Mouse (Mus musculus): Measurements from ENCODE around the gene Gm44511. TPM values are rescaled to one million over a fixed set of nuclear protein-coding genes. Genes with fewer than 3 reads are reported as not detected.
A peak's percentile ranks its signal among the peaks of the same experiment; 100 is the strongest.

Gene Gm44511
- not detected in 2 replicates for polyA plus RNA-seq (2016; fragmentation: Nextera tagmentation; extraction: Ambion mirVana)

DNA sequence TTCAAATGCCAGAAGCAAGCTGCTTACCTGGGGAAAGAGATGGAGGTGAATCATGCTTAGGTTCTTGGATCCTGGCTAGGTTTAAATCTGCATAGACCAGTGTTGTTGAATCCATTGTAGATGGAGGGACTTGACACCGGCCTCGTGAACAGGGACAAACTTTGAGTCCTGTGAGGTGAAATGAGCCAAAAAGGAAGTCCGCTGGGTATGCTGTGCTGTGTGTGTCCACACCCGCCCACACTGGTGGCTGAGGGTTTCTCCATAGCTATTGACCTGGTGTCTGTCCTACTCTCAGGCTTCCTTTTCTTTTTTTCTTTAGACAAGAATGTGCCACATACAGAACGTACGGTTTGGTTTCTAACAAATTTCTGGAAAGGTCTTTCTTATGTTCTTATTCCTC lies at the start of gene Gm44511, which contains the start of gene Klrb1b:
TSS of gene Gm44511 (minus strand) at position 184 of the 400 bp plus-strand sequence.
TSS of gene Klrb1b (minus strand) at position 200 of the 400 bp plus-strand sequence.
- no peak within 1 kb of the TSS for H3K27ac ChIP-seq
- DNase-seq (ENCODE audit: low spot score): no peak
- H3K36me3 ChIP-seq: no peaks in the 10 kb centered on the region
- no peak within 1 kb of the TSS for H3K4me3 ChIP-seq
- 81% methylated on average over 6 of the region's 6 CpGs for WGBS
- H3K4me1 ChIP-seq: no peaks in the 10 kb centered on the region
- H3K27me3 ChIP-seq (ENCODE audit: insufficient read depth, poor library complexity, severe bottlenecking): no peaks in the 10 kb centered on the region
- no peaks in the 10 kb centered on the region for H3K9me3 ChIP-seq

DNA sequence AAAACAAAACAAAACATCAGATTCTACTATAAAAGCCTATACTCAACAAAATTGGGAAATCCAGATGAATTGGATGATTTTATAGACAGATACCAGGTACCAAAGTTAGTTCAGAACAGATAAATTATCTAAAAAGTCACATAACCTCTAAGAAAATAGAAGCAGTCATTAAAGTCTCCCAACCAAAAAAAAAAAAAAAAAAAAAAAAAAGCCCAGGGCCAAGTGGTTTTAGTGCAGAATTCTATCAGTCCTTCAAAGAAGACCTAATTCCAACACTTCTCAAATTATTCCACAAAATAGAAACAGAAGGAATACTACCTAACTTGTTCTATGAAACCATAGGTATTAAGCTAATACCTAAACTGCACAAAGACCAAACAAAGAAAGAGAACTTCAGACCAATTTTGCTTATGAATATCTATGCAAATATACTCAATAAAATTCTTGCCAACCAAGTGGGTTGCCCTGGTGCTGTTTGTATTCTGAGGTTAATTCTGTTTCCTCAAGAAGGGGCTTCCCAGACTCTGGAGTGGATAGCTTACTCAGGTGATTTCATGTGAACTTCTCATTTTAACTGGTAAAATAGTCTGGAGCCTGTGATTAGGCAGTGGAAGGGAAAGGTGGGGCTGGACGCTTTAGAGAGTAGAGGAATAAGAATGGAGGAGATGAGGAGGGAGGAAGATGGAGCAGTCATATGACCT lies 45.9 kb upstream of the Gm44511 start:
- DNase-seq (ENCODE audit: low spot score): no peak
- no peaks in the 10 kb centered on the region for H3K36me3 ChIP-seq
- no peak overlapping the region for H3K27ac ChIP-seq
- H3K4me1 ChIP-seq: peaks cover 7% of the 10 kb centered on the region; the same call in 1 of the 2 replicates
- no peak overlapping the region for H3K4me3 ChIP-seq
- 85% methylated on average over 1 of the region's 1 CpGs for WGBS
- no peaks in the 10 kb centered on the region for H3K27me3 ChIP-seq (ENCODE audit: insufficient read depth, poor library complexity, severe bottlenecking)
- H3K9me3 ChIP-seq: no peaks in the 10 kb centered on the region

DNA sequence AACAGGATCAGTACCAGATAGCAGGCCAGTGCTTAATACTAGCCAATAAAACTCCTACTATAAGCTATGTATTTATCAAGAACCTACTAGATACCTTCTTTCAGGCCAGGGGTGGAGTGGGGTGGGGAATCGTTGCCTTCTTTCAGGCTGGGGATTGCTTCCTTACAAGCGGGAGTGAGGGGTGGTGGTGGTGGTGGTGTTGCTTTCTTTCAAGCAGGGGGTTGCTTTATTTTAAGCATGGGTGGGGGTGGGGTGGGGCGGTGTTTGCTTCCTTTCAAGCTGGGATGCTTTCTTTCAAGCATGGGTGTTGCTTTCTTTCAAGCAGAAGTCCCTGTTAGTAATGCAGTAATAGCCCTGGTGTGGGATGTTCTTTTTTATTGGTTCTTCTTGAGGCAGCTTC lies 42.7 kb upstream of the Gm44511 start:
- 14% methylated on average over 3 of the region's 3 CpGs for WGBS
- Histone ChIP-seq H3K27me3 (ENCODE audit: insufficient read depth, poor library complexity, severe bottlenecking) (no peaks in the 10 kb centered on the region), H3K9me3 (no peaks in the 10 kb centered on the region), H3K4me3 (no peak overlapping the region), H3K27ac (no peak overlapping the region), H3K36me3 (no peaks in the 10 kb centered on the region), H3K4me1 (peaks cover 7% of the 10 kb centered on the region; the same call in 1 of the 2 replicates)
- DNase-seq (ENCODE audit: low spot score): no peak

DNA sequence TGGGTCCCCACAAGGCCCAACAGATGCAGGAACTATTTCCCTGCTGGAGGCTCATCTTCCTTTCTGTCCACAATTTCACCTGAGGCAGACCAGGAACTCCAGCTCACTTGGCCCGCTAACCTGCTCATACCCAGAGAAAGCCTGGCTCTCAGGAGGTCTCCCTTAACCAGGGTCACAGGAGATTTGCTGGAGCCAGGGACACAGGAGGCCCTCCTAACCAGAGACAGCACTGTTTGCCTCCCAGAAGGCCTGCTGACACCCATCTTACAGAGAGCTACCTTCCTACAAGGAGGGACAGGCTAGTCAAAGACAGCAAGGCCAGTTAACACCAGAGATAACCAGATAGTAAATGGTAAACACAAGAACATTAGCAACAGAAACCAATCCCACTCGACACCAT lies 31.9 kb upstream of the Gm44511 start:
- no peak for DNase-seq (ENCODE audit: low spot score)
- no peaks in the 10 kb centered on the region for H3K27me3 ChIP-seq (ENCODE audit: insufficient read depth, poor library complexity, severe bottlenecking)
- 84% methylated on average over 2 of the region's 2 CpGs for WGBS

DNA sequence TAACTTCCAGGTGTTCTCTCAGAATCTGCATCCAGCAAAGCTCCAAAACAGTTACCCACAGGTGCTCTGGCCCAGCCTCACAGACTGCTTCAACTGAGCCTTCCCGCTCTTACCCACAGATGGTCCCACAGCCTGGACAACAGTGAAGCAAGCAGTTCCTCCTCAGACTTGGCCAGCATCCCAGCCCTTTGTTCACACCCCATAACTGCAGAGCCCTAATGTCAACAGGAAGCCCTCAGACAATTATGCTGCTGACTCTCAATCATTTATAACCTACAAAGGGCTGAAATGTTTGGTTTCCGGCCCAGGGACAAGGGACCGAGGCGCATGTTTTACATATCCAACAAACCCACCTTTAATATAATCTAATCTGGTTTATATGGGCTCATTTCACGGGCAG lies 30.1 kb upstream of the Gm44511 start:
- H3K27ac ChIP-seq: no peak overlapping the region
- no peaks in the 10 kb centered on the region for H3K27me3 ChIP-seq (ENCODE audit: insufficient read depth, poor library complexity, severe bottlenecking)
- 80% methylated on average over 5 of the region's 5 CpGs for WGBS
- H3K36me3 ChIP-seq: no peaks in the 10 kb centered on the region
- H3K4me3 ChIP-seq: no peak overlapping the region
- H3K4me1 ChIP-seq: peaks cover 3% of the 10 kb centered on the region; the same call in 1 of the 2 replicates
- DNase-seq (ENCODE audit: low spot score): no peak
- no peaks in the 10 kb centered on the region for H3K9me3 ChIP-seq

More for the DNA sequence above, 31.9 kb upstream of the Gm44511 start:
- Histone ChIP-seq H3K27ac (no peak overlapping the region), H3K9me3 (no peaks in the 10 kb centered on the region), H3K4me1 (peaks cover 3% of the 10 kb centered on the region; the same call in 1 of the 2 replicates), H3K36me3 (no peaks in the 10 kb centered on the region), H3K4me3 (no peak overlapping the region)

DNA sequence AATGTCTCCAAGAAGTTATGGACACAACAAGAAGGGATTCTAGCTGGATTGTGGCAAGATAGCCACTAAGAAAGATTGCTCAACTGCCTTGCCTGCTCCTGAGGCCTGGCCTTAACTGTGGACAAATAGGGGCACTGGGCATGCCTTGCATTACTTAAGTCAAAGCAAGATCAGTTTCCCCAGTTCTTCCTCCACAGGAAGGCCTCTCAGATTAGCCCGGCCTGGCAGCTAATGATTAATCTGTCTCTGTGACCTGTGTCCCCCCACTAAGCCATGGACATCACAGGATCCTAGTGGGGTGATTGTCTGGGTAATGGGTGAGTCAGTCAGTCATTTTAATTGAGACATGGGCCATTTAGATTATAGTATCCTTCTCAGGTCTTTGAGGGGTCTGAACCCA lies 29.4 kb upstream of the Gm44511 start:
- WGBS: 69% methylated on average over 1 of the region's 1 CpGs
- Histone ChIP-seq H3K36me3 (no peaks in the 10 kb centered on the region), H3K4me1 (peaks cover 3% of the 10 kb centered on the region; the same call in 1 of the 2 replicates), H3K9me3 (no peaks in the 10 kb centered on the region), H3K27me3 (ENCODE audit: insufficient read depth, poor library complexity, severe bottlenecking) (no peaks in the 10 kb centered on the region), H3K27ac (no peak overlapping the region), H3K4me3 (no peak overlapping the region)
- DNase-seq (ENCODE audit: low spot score): no peak

DNA sequence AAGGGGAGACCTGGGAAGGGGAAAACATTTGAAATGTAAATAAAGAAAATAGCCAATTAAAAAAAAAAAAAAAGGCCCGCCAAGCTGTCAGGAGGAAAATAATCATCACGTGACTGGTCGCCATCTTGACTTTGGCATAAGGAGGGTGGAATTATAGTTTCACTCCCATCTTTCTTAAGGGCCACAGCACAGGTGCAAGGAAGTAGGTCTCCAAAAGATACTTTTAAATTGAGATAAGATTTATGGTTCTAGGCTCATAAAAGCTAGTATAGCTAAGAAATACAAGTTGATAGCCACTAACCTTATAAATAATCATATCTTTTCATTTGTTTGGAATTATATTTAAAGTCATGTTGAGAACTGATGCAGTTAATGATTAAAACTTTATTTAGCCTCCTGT lies 28.8 kb upstream of the Gm44511 start:
- Histone ChIP-seq H3K27me3 (ENCODE audit: insufficient read depth, poor library complexity, severe bottlenecking) (no peaks in the 10 kb centered on the region), H3K9me3 (no peaks in the 10 kb centered on the region), H3K4me3 (no peak overlapping the region), H3K4me1 (peaks cover 3% of the 10 kb centered on the region; the same call in 1 of the 2 replicates), H3K27ac (no peak overlapping the region), H3K36me3 (no peaks in the 10 kb centered on the region)
- DNase-seq (ENCODE audit: low spot score): no peak
- 91% methylated on average over 3 of the region's 3 CpGs for WGBS

DNA sequence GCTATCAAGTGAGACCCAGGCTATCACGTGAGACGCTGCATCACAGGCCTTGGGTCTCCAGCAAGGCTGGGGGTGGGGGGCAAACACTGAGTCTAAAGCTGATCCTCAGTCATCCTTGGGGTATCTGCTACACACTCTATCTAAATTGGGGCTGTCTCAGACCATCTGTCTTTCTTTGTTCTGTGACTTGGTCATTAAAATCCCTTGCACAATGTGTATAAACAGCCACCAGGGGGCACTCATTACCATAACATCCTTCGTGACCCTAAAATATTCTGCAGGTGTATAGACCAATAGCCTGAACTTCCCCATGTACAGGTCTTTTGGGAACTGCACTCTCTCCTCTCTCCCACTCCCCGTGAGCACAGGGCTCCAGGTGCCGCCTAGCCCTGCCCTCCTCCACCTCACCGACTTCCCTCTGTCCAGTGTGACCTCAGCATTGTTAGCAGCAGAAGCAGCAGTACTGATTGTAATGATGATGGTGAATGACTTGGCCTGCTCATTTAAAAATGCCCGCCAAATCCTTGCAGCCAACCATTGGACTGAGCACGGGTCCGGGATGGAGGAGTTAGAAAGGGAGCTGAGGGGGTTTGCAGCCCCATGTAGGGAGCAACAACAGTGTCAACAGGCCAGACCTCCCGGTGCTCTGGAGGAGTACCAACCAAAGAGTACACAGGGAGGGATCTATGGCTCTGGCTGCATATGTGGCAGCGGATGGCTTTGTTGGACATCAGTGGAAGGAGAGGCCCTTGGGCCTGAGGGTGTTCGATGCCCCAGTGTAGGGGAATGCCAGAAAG lies 28.1 kb upstream of the Gm44511 start:
- 44% methylated on average over 12 of the region's 12 CpGs for WGBS
- Histone ChIP-seq H3K4me3 (no peak overlapping the region), H3K36me3 (no peaks in the 10 kb centered on the region), H3K9me3 (no peaks in the 10 kb centered on the region), H3K27me3 (ENCODE audit: insufficient read depth, poor library complexity, severe bottlenecking) (no peaks in the 10 kb centered on the region), H3K4me1 (peaks cover 3% of the 10 kb centered on the region; the same call in 1 of the 2 replicates), H3K27ac (peak overlapping the region; percentile 36; the same call in 1 of the 2 replicates)
- no peak for DNase-seq (ENCODE audit: low spot score)

DNA sequence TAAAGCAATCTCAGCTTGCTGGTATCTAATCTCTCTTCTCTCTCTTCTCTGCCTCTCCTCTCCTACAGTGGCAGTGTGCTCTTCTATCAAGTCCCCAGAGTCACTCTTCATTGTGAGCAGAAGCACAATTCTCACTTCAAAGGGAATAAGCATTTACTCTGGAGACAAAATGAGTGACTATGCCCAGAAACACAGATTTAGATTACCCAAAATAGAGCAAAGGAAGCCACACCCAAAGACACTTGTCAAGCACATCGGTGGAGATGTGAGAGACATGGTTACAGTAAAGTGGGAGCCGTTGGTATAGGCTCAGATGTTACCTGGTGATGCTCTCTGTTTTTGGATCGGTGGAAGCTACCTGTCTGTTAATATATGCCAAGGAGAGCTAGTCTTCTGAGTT lies 26.7 kb upstream of the Gm44511 start:
- WGBS: 62% methylated on average over 3 of the region's 3 CpGs
- H3K27ac ChIP-seq: no peak overlapping the region

DNA sequence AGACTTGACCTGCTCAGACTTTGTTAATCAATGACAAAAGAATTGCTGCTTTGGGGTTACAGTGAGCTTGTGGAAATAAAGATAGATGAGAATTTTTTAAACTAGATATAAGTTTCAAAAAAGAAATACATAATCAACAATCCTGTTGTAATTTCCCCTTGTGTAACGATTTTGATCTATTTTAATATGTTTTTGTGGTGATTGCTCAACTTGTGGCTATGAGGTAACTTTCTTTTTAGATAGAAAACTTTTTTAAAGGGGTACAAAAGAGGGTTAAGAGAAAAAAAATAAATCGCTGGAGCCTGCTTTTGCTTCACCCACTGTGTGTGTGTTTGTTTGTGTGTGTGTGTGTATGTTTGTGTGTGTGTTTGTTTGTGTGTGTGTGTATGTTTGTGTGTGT lies 25.0 kb upstream of the Gm44511 start:
- H3K27me3 ChIP-seq (ENCODE audit: insufficient read depth, poor library complexity, severe bottlenecking): no peaks in the 10 kb centered on the region
- no peaks in the 10 kb centered on the region for H3K9me3 ChIP-seq
- no peak overlapping the region for H3K27ac ChIP-seq
- no peak overlapping the region for H3K4me3 ChIP-seq
- no peaks in the 10 kb centered on the region for H3K36me3 ChIP-seq
- peaks cover 3% of the 10 kb centered on the region; the same call in 1 of the 2 replicates for H3K4me1 ChIP-seq
- no peak for DNase-seq (ENCODE audit: low spot score)
- 76% methylated on average over 2 of the region's 2 CpGs for WGBS

More for the DNA sequence above, 26.7 kb upstream of the Gm44511 start:
- DNase-seq (ENCODE audit: low spot score): no peak
- Histone ChIP-seq H3K4me3 (no peak overlapping the region), H3K36me3 (no peaks in the 10 kb centered on the region), H3K27me3 (ENCODE audit: insufficient read depth, poor library complexity, severe bottlenecking) (no peaks in the 10 kb centered on the region), H3K9me3 (no peaks in the 10 kb centered on the region), H3K4me1 (peaks cover 3% of the 10 kb centered on the region; the same call in 1 of the 2 replicates)

DNA sequence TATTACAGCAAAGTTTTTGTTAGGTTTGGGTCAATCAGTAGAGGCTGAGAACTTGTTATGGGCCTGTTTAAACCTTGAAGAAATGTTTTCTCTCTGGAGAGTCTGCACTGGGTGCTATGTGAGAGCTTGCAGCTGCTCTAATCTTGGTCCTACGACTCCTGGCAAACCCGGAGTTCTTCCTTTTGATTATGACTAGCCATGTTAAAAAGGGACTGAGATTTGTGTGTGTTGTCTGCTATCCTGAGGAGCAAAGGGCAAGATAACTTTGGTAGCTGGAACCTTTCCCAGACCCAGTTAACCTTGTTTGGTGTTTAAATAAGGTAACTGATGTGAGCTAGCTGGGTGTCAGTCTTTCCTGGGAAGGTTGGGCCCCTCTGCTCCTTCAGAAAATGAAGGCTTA lies 24.6 kb upstream of the Gm44511 start:
- H3K27ac ChIP-seq: no peak overlapping the region
- no peaks in the 10 kb centered on the region for H3K36me3 ChIP-seq
- H3K27me3 ChIP-seq (ENCODE audit: insufficient read depth, poor library complexity, severe bottlenecking): no peaks in the 10 kb centered on the region
- WGBS: 48% methylated on average over 2 of the region's 2 CpGs
- peaks cover 3% of the 10 kb centered on the region; the same call in 1 of the 2 replicates for H3K4me1 ChIP-seq
- no peak for DNase-seq (ENCODE audit: low spot score)
- H3K4me3 ChIP-seq: no peak overlapping the region
- no peaks in the 10 kb centered on the region for H3K9me3 ChIP-seq

DNA sequence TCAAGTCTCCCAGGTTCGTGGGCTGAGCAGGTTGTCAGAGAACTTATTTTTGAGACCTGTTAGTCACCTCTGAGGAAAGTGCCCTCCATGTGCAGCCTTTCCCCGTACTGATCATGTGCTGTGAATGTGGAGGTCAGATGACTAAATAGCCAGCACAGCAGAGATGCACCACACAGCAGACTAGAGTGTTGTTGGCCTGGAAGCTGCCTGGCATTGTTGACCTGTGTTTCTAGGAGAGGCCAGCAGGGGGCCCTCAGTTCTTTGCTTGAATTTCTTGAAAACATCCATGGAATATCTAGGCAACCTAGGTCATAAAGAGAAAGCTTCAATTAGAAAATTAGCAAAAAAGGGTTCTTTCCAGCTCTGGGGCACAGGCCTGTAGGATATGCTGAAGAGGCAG lies 23.8 kb upstream of the Gm44511 start:
- no peaks in the 10 kb centered on the region for H3K9me3 ChIP-seq
- WGBS: 57% methylated on average over 2 of the region's 2 CpGs
- no peak for DNase-seq (ENCODE audit: low spot score)
- no peak overlapping the region for H3K4me3 ChIP-seq
- no peaks in the 10 kb centered on the region for H3K27me3 ChIP-seq (ENCODE audit: insufficient read depth, poor library complexity, severe bottlenecking)
- H3K4me1 ChIP-seq: peaks cover 3% of the 10 kb centered on the region; the same call in 1 of the 2 replicates
- no peak overlapping the region for H3K27ac ChIP-seq
- no peaks in the 10 kb centered on the region for H3K36me3 ChIP-seq

DNA sequence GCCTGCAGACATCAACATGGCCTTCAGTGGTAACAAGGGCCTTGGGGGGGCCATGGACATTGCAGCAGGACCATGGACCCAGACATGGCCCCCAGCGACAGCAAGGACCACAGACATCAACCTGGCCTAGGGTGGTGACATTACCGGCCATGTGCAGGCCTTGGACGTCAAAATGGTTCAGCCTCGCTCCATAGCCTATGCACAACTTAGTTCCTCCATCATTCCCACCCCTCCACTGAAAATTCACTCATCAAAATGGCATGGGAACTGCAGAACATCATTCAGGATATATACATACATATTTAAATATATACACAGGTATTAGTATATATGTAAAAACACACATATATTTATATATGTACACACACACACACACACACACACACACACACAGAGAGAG lies 21.3 kb upstream of the Gm44511 start:
- no peak for DNase-seq (ENCODE audit: low spot score)
- Histone ChIP-seq H3K9me3 (no peaks in the 10 kb centered on the region), H3K27ac (no peak overlapping the region), H3K27me3 (ENCODE audit: insufficient read depth, poor library complexity, severe bottlenecking) (no peaks in the 10 kb centered on the region), H3K4me3 (no peak overlapping the region), H3K4me1 (peaks cover 5% of the 10 kb centered on the region; the same call in 1 of the 2 replicates), H3K36me3 (no peaks in the 10 kb centered on the region)
- 95% methylated on average over 4 of the region's 4 CpGs for WGBS
